Mouse (Mus musculus) embryo, embryonic 10 days (tissue): ENCODE results near the gene March10.

Experiments
- DNase-seq: peaks from one replicate; pipeline ENCODE4 v3.0.0-alpha.2; 2015; ENCODE audit warnings: low spot score

March10 gene

DNA sequence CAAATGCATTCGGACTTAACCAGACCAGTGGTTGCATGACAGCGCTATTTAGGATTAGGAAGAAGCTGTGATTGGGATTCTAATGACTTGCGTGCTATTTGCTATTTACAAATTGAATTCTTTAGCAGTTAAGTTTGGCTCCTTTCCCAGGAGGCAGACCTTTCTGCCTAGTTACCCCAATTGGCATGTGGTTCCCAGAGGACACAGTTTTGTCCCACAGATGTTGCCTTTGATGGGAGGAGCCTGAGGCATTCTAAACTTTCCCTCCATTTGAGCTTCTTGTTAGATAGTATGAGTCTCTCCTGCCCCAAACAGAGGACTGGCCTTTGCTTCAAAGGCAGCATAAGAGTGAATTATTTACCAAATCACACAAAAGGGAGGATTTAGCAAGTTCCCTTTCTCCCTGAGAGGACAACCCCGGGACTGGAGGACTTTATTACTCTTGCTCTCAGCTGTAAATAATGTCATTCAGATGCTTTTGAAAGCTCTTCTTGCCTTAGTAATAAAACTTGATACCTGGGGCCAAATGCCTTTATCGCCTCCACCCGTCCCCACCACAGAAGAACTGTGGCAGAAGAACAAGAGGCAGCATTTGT, 48.6 kb downstream of the March10 start:
- no peak for DNase-seq

DNA sequence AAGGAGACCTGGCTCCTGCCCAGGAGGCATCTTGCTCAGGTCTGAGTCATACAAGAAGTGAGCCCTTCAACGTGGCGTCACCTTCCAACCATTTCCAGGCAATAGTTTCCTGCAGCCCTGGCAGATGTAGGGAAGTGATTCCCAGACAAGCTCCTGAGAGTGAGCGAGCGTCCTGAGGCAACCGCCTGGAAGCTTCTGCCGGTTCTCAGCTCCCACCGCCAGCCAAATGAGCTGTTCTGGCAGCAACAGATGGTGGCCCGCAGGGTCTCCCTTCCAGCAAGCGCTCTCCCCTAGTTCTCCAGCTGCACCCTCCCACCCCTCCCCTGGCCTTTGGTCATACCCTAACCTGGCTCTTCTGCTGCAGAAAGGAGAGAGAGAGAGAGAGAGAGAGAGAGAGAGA, 54.2 kb downstream of the March10 start:
- DNase-seq, result no peak

DNA sequence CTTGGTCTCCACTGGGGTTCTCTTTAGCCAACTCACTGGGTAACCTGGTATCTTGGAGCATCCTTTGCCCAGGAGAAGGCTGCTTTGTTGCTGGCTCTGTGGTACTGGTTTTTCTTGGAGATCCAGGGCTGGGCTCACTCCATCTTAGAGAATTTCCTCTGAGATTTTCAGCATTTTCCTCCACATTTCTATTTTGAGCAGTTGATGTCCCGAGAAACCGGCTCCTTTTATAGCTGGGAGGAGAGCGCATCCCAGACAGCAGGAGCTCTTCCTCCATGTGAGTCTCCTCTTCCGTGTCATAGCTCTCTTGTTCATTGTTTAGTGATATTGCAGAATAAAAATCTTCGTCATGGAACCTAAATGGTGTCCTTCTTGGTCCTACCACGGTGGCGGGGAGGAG, 66.2 kb downstream of the March10 start:
- no peak for DNase-seq

DNA sequence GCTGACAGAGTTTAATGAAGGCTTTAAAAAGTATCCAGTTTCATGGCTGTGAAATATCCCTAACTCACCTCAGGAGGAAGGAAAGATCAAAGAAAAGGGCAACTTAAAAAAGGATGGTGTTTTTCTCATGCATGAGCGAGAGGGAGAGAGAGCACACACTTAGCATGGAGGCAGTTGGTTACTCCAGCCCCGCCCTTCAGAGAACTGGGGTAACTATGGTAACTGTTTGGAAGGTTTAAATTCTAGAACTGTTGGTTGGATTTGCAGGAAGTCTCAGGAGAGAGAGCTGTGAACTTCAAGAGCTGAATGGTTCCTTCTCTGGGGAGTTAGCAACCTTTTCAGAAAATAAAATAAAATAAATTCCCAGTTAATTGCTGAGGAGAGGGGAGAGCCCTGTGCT, 67.9 kb downstream of the March10 start:
- no peak for DNase-seq

DNA sequence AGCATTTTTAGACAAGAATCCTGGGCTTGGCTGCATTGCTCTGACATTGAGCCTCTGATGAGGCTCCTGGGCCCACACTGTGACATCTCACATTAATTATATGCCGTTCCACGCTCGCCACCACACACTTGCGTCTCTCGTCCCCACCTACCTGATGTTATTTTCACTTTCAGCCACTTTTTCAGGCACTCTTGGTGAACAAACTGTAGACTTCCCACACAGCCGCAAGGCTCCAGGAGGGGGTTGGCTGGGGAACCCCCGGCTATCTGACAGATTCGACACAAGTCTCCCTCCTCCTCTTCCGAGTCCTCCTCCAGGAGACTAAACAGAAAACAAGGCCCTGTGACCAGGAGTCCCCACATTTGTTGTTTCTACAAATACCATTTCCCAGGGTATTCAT, 71.3 kb downstream of the March10 start:
- no peak for DNase-seq

DNA sequence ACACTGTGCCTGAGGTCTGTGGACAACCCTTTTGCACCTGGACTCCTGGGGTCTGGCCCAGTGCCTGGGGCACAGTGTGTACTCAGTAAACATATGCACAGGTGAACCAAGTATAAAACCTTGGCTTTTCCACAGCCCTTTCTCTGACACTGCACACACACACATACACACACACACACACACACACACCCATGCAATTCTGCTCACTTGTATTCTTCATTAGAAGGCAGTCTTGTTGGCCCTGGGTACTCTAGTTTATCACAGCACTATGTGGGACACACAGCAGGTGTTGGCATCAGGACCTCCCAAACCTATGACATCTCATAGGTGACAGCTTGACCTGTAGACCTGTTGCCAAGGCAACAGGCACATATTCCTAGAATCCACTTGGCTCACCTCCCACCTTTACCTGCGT, 80.7 kb downstream of the March10 start:
- no peak for DNase-seq

DNA sequence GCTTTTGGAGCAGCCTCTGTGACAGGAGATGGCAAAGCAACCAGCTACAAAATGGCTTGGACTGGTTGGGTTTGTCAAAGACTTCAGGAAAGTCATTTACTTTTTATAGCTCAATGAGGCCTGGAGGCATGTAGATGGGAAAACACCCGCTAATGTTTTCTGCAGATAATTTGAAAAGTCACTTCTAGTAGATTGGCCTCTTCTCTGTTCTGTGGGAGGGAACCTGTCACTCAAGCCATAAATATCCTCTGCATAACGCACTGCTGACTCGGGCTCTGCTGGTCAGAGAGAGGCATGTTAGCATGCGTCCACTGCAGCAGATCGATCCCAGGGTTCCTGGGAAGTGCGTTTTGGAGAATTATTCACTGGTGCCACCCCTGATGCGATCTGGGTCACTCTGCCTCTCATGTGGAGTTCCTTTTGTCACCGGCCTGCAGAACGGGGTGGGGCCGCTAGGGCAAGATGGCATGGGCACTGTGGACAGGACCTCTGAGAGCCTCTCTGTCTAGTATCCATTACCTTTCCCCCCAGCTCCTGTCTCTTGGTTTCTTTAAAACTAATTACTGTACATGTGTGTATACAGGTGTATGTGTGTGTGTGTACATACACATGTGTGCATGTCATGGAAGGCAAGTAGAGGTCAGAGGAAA, 81.9 kb downstream of the March10 start:
- DNase-seq, result no peak

DNA sequence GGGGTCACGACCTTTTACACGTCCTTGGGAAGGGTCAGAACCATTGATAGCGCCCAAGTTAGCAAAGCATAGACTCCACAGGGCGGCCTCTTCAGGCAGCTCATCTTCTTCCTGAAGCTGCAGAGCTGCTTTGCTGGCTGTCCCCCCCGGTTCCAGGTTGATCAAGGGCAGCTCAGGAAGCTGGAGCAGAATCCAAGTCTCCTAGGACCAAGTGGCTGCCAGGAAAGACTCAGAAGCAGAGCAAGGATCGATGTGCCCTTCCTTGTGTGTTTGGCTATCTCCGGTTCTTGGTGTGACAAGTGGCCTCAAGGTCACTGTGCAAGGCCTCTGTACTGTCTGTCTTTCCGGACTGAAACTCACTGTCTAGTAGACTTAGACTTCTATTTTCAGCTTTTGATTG, 82.7 kb downstream of the March10 start:
- no peak for DNase-seq

DNA sequence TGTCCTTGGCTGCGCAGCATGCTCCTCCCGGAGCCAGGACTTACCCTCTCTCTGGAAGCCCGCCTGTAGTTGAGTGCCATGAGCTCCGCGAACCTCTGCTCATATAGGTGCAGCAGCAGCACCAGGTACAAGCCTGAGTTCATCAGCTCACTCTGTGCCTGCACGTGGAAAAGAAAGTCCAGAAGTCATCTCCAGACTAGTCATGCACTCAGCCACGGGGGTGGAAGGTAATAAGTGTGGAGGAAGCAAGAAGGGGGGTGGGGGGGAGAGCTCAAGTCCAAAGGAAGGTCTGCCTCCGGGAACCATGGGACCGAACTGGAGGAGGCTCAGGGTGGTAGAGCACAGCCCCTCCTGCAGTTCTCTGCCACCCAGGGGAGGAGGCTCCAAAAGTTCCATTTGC, 84.7 kb downstream of the March10 start:
- DNase-seq, result no peak

DNA sequence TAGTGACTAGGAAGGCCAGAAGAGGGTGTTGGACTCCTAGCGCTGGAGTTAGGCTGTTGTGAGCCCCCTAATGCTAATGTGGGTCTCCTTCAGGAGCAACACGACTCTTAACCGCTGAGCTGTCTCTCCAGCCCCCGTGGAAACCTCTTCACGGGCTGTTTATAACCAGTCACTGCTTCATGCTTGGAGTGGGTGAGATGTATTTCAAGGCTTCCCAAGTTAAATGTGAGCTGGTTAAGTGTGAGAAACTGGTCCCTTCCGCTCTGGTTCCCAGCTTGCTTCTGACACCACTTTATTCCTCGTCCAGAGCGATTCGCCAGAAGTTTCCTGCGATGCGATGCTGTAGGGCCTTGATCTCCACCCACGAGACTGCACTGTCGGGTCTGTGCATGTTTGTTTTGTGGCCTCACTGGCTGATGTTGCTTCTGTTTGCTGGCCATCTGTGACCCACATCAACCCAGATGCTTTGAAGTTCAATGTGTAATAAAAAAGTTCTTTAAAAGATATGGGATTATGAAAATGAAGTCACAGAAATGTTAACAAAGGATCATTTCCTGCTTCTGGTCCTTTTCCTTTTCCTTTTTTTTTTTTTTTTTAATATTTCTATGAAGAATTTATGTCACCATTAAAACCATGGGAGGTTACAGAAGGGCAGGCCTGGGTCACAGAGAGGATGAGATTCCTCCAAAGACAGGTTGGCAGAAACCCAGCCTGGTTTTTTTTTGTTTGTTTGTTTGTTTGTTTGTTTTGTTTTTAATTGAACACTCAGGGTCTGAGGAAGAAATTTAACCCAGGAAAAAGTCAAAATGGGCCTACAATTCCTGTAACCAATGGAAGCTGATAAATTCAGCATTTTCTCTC, 86.8 kb downstream of the March10 start:
- no peak for DNase-seq

DNA sequence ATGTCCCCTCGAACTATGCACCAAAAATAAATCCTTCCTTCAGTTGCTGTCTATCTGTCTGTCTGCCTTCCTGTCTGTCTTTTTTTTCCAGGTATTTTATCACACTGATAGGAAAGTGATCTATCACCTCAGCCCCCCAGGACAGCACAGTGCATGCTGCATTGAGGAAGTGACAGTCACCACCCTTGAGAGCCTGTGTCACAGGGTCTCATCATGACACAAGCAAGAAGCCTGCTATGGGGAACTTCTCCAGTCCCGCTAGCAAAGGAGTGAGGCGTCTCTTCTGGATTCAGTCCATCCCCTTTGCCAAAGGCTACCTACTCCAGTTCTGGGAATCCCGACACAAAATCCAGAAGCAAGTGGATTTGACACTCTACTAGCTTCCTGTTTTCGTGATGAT, 87.7 kb downstream of the March10 start:
- DNase-seq, result no peak

DNA sequence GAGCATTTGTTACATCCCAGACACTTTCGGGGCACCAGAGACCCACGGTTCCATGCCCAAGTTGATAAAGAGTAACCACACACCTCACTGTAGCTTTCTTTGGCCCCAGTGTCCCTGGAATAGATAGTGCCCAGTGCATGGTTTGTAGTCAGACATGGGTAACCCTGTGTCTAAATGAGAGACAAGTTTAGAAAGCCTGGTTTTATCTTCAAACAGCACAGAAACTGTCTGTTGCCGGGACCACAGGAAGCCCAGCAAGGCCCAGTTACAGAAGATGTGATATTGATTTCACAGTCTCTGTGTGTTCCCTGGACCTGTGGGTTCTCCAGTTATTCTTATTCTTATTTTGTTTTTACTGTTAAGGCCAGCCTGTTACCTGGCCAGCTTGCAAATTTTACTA, 89.4 kb downstream of the March10 start:
- no peak for DNase-seq

DNA sequence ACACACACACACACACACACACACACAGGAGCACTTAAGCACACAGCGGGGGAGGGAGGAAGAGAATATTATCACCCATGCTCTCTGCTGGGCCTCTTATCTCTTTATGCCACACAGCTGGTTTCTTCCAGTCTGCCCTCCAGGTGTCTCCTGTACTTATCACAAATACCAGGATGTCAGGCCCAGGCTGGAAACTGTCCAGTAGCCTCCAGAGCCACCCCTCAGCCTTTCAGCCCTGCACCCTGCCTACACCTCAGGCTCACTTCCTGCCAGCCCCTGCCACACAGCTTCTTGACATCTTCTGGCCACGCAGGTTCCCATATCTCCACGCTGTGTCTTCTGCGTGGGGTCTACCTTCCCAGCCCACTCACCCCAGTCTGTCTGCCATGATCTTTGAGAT, 90.5 kb downstream of the March10 start:
- no peak for DNase-seq

DNA sequence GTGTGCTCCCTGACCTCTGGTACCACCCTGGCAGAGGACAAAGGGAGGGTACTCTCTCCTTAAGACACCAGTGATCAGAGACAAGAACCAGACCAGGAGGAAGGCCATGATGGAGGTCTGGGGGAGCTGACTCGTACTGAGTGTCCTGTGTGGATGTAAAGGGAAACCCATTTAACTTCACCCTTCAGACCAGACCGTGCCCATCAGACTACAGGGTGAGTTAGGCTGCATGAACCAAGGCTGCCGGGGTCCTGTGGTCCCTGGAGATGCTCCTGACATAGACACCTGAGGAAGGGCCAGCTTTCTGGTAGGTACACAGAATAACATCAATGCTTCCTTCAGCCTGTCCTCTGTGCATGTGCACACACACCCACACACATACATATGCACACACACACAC, 90.9 kb downstream of the March10 start:
- DNase-seq, result no peak

DNA sequence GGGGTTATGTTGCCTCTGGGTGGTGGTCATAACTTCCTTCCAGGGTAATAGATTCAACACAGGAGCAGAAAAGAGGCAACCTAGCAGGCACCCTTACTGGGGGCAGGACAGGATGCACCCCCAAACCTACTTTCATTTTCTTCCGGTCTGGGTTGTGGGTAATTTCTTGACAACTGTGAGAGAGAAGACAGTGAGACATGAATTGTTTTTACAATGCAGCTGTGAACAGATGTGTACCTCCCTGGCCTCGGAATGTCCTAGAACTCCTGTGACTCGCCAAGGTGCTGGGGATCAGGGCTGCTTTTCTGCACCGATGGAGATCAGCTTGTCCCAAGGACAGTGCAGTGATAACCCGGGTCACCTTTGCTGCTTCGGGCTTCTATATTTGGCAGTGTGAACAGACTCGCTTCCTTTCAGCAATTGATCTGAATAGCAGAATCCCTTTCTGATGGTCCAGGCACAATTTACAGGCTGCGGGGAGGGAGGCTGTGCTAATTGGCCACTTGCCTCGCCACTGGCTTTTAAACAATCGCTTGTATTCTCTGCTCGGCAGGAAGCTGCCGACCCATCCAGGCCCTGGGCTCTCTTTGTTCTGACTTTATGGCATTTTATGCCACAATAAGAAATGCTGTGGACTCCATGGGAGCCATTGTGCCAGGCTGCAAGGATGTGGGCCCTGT, 92.0 kb downstream of the March10 start:
- DNase-seq, result peak; percentile 58

DNA sequence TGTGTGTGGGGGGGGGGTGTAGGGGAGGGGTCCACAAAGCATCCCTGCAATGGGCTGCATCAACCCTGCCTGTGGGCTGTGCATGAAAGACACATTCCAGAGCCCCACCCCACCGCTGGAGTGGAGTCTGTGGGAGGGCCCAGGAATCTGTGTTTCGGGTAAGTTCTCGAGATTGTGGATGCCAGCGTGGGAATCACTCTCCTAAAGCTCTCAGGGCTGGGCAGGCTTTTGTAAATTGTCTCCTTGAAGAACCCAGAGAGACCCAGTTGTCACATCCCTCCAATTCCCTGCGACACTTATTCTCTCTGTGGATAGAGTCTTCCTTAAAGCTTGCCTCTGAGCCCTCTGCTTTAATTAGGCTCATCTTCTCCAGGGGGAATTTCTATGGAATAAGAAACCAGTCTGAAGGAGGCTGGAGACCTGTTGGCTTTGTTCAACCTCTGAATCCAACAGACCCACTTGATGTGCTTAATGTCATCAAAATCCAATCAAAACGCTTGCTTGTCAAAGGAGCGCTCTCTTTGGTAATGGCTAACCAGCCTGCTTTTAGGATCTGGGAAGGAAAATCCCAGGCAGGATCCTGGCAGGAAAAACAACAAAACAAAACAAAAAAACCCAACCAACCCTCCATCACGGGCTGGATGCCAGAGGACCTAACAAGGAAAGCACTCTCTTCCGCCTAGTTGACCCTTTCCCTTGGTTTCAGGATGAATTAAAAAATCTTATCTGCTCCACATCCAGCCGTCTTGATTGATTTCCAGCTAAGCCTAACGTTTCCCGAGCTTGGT, 92.7 kb downstream of the March10 start:
- DNase-seq, result no peak

DNA sequence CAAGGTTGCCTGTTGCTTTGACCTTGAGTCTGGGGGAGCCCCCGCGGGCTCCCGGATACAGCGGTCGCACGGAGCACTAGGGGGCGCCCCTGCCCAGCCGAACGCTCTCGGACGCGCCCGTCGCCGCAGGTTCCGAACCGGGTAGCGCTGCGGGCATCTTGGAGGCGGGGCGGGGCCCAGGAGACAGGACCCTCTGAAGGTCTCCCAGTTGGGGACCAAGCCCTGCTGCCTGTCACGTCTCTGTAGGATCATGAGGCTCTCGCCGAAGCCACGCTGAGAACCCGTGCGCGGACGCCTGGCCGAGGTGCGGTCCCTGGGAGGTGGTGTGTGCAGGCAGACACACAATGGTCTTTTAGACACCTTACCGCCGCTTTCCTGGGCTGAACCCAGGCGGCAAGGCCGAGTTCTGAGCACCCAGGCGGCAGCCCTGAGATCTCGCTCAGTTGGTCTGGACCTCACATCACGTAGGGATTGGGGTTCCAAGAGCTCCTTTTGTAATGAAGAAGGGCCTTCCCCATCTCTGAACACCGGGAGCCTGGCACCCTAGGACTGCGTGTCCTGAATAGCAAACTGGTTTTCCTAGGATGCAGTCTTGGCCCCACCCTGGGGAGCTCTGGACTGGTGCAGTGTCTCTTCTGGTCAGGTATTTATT, 93.5 kb downstream of the March10 start:
- peak; percentile 80 for DNase-seq

DNA sequence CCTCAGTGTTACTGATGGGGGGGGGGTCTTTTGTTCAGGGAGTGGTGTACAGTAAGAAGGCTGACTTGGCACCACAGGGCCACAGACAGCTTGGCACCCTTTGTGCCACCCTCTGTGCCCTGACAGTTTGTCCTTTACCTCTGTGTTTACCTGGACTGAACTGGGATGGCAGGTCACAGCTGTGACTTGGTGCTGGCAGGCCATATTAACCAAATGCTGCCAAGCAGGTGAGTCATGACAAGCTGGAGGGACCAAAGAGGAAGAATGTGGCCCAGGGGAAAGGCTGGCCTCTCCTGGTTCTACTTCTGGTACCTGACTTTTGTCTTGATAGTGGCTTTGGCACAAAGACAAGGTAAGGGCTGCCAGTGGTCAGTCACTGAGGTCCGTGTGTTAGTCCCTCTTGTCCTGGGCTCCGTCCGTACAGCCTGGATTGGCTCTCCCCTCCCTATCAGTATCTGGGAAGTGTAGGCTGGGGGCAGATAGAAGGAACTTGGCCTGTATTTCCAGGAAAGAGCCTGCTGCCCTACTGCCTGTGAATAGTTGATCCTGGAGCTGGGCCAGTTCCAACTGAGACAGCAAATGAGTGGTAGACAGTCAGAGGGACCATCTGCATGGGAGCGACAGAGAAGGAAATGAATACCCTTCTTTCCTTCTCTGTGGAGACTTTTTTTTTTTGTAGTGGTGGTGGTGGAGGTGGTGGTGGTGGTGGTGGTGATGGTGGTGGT, 94.3 kb downstream of the March10 start:
- no peak for DNase-seq

DNA sequence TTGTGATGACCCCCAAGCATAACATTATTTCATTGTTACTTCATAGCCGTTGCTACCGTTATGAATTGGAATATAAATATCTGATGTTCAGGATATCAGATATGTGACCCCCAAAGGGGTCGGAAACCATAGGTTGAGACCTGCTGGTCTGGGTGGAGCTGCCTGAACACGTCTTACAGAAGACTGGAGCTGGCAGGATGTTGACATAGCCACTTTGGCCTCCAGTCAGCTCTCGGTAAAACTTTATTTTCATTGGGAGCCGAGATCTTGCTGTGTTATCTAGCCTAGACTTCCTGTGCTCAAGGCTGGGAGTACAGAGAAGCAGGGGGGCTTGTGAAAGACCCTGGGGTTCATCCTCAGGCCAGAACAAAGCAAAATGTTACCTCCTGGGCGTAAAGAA, 100.2 kb downstream of the March10 start:
- DNase-seq, result no peak

DNA sequence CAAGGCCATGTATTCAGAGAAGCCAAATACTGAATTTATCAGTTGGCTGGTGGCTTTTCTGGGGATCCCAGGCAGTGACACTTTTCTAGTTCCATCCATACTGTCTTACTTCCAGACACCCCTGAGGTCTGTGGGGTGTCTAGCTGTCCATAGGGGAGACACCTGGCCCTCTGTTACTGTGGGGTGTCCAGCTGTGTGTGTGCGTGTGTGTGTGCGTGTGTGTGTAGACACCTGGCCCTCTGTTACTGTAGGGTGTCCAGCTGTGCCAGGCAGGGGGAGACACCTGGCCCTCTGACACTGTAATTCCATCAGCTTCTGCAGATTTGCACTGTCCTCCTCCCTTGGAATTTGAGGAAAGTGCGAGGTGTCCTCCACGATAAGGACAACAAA, 102.6 kb downstream of the March10 start:
- no peak for DNase-seq
